Mouse (Mus musculus) lung, adult 2 months (tissue): ENCODE measurements around the gene Stat1. TPM values are rescaled to one million over a fixed set of nuclear protein-coding genes. Genes with fewer than 3 reads are reported as not detected.

Experiments
- DNase-seq: peaks from one replicate; pipeline ENCODE4 v3.0.0; 2022
- H3K4me1 ChIP-seq: fragments of 200-500 bp; 2 replicates; pipeline ENCODE4 v1.6.1; 2011; ENCODE audit warnings: low read length; ENCODE audit not compliant: control insufficient read depth, insufficient read depth
- H3K4me3 ChIP-seq: fragments of 200-500 bp; replicated peaks from 2 replicates; pipeline ENCODE3; 2011; ENCODE audit warnings: low read depth, mild to moderate bottlenecking, control low read depth, low read length; ENCODE audit errors: extremely low read depth
- CTCF ChIP-seq: fragments of 200-500 bp; IDR thresholded peaks from 2 replicates; pipeline ENCODE4 v1.5.1; 2011; ENCODE audit warnings: mild to moderate bottlenecking, low read length, control low read depth; ENCODE audit not compliant: insufficient read depth
- POLR2A ChIP-seq: fragments of 200-500 bp; IDR thresholded peaks from 2 replicates; pipeline ENCODE4 v1.6.1; 2011; ENCODE audit warnings: low read depth, mild to moderate bottlenecking, control low read depth, low read length, borderline replicate concordance; ENCODE audit errors: extremely low read depth
- WGBS: fragments of 180-500 bp; shearing (Covaris S2); methylation state at CpG from one replicate; pipeline ENCODE4 v1.1.7; 2018; 5-methylcytosine and 5-hydroxymethylcytosine counted together
- polyA plus RNA-seq: library from polyadenylated mRNA; depleted of rRNA; stranded (reverse); fragments of >200 nt; gene quantifications from 2 replicates; pipeline ENCODE4 v1.2.3, GENCODE M21; 2012

Stat1 gene
- polyA plus RNA-seq, 1 experiment, result 62.6 TPM

GRCm38 (mm10) chr1:52111217-52111616 is 8.0 kb upstream of the Stat1 start:
- DNase-seq, result no peak
- TF ChIP-seq CTCF, result no peak
- TF ChIP-seq POLR2A, result no peak
- WGBS, result 63% methylated on average over 3 of the region's 3 CpGs
- H3K4me1 ChIP-seq, result peaks cover 4% of the 10 kb centered on the region; the same call in 1 of the 2 replicates
- H3K4me3 ChIP-seq, result no peak overlapping the region

GRCm38 (mm10) chr1:52112301-52112700 is 6.9 kb upstream of the Stat1 start:
- TF ChIP-seq POLR2A (no peak), CTCF (no peak)
- no peak for DNase-seq
- WGBS, result 35% methylated on average over 1 of the region's 1 CpGs
- H3K4me3 ChIP-seq, result no peak overlapping the region
- H3K4me1 ChIP-seq, result peaks cover 4% of the 10 kb centered on the region; the same call in 1 of the 2 replicates

- Histone ChIP-seq H3K4me1 (peaks cover 4% of the 10 kb centered on the region; the same call in 1 of the 2 replicates), H3K4me3 (peak overlapping the region; percentile 69)
- 15% methylated on average over 7 of the region's 7 CpGs for WGBS
- DNase-seq, result no peak
- TF ChIP-seq CTCF (no peak), POLR2A (no peak)
These were observed 6.1 kb upstream of the Stat1 start for GRCm38 (mm10) chr1:52113067-52113665.

- DNase-seq, result peak; percentile 97
- under 1% methylated on average over 32 of the region's 32 CpGs for WGBS
- H3K4me3 ChIP-seq, result peak overlapping the region; percentile 69
- peak; percentile 91; the same call in 1 of the 2 replicates for TF ChIP-seq POLR2A
- peak; percentile 69 for TF ChIP-seq CTCF
- H3K4me1 ChIP-seq, result peaks cover 4% of the 10 kb centered on the region; the same call in 1 of the 2 replicates
These were observed 5.6 kb upstream of the Stat1 start for GRCm38 (mm10) chr1:52113666-52114069.

- 49% methylated on average over 3 of the region's 3 CpGs for WGBS
- H3K4me1 ChIP-seq, result peaks cover 11% of the 10 kb centered on the region; the same call in 1 of the 2 replicates
- no peak overlapping the region for H3K4me3 ChIP-seq
- DNase-seq, result no peak
- no peak for TF ChIP-seq POLR2A
- no peak for TF ChIP-seq CTCF
These were observed 2.8 kb upstream of the Stat1 start for GRCm38 (mm10) chr1:52116441-52116840.

- 92% methylated on average over 1 of the region's 1 CpGs for WGBS
- TF ChIP-seq POLR2A, result no peak
- no peak for TF ChIP-seq CTCF
- H3K4me1 ChIP-seq, result peaks cover 11% of the 10 kb centered on the region; the same call in 1 of the 2 replicates
- no peak overlapping the region for H3K4me3 ChIP-seq
- no peak for DNase-seq
These were observed 1.5 kb upstream of the Stat1 start for GRCm38 (mm10) chr1:52117777-52118176.

- under 1% methylated on average over 20 of the region's 20 CpGs for WGBS
- peak overlapping the region; percentile 85 for H3K4me3 ChIP-seq
- peaks cover 7% of the 10 kb centered on the region; the same call in 1 of the 2 replicates for H3K4me1 ChIP-seq
- DNase-seq, result no peak
- TF ChIP-seq POLR2A (no peak), CTCF (no peak)
These were observed 451 bp downstream of the Stat1 start for GRCm38 (mm10) chr1:52119691-52120090.

- no peak for TF ChIP-seq POLR2A
- no peak for TF ChIP-seq CTCF
These were observed 951 bp downstream of the Stat1 start for GRCm38 (mm10) chr1:52120191-52120590.

GRCm38 (mm10) chr1:52121052-52121451 is 1.8 kb downstream of the Stat1 start:
- peaks cover 7% of the 10 kb centered on the region; the same call in 1 of the 2 replicates for H3K4me1 ChIP-seq
- TF ChIP-seq POLR2A (no peak), CTCF (no peak)
- no peak overlapping the region for H3K4me3 ChIP-seq
- WGBS, result 78% methylated on average over 3 of the region's 3 CpGs
- no peak for DNase-seq

More at GRCm38 (mm10) chr1:52120191-52120590, 951 bp downstream of the Stat1 start:
- WGBS, result 17% methylated on average over 10 of the region's 10 CpGs
- no peak for DNase-seq
- peak overlapping the region; percentile 85 for H3K4me3 ChIP-seq
- H3K4me1 ChIP-seq, result peaks cover 7% of the 10 kb centered on the region; the same call in 1 of the 2 replicates

GRCm38 (mm10) chr1:52124818-52125217 is 5.6 kb downstream of the Stat1 start:
- peaks cover 7% of the 10 kb centered on the region; the same call in 1 of the 2 replicates for H3K4me1 ChIP-seq
- no peak overlapping the region for H3K4me3 ChIP-seq
- 69% methylated on average over 3 of the region's 3 CpGs for WGBS
- DNase-seq, result no peak
- TF ChIP-seq POLR2A (no peak), CTCF (no peak)
